Mouse (Mus musculus): ENCODE measurements around the gene Faf1.

DNA sequence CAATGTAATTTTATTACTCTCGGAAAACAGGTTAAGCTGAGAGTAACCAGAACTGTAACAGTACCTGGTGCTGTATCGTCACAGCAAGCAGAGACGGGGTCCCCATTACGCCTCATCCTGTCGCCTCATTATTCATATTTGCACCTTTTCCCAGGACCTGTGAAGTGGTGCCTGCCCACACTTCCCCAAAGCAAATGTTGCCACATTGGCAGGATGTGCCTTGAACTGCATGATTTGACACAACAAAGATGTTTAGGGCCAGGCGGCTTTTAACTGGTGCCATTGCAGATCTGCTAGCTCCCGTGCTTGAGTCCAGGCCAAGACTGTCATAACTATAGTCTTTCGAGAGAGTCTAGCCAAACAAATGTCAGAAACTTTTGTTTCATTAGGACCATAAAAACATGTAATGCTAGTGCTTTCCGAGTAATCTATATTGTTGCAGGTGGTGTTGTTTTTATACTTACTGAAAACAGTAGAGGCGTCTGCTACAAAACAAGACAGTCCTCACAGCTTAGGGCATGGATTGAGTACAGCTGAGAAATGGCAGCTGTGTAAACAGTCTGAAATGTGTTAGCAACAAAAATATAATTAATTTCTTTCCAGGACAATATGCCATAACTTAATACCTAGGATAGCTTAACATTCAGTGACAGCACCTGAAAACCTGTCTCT, 121.3 kb downstream of the Faf1 start:
- TF ChIP-seq CTCF (IDR thresholded peaks at IDR 0.05; ENCODE audit: borderline replicate concordance, control insufficient read depth, extremely low read depth, insufficient read depth, low read length, poor library complexity): no peak
- no peak for TF ChIP-seq POLR2A (IDR thresholded peaks at IDR 0.05; ENCODE audit: control insufficient read depth, extremely low read depth, insufficient read depth, low read length, poor library complexity)
